Mouse (Mus musculus): Measurements from ENCODE around the gene Zfp740.

GRCm38 (mm10) chr15:102188883-102189282 is 14.2 kb upstream of the Zfp740 start:
- TF ChIP-seq USF1 (IDR thresholded peaks at IDR 0.05; ENCODE audit: low read depth) (no peak), CTCF (IDR thresholded peaks at IDR 0.05; ENCODE audit: control insufficient read depth, insufficient read depth, insufficient read length) (no peak), MAX (IDR thresholded peaks at IDR 0.05) (no peak), MYOD1 (IDR thresholded peaks at IDR 0.05; ENCODE audit: control insufficient read depth, insufficient read length, low read depth) (no peak)

Measured in C2C12 (cell line).